Mouse (Mus musculus) lung, adult 2 months (tissue): ENCODE measurements around the gene Crat.
A peak's percentile ranks its signal among the peaks of the same experiment; 100 is the strongest.

ENCODE experiments used
- CTCF ChIP-seq: fragments of 200-500 bp; IDR thresholded peaks from 2 replicates; pipeline ENCODE4 v1.5.1; 2011; ENCODE audit warnings: mild to moderate bottlenecking, low read length, control low read depth; ENCODE audit not compliant: insufficient read depth
- POLR2A ChIP-seq: fragments of 200-500 bp; IDR thresholded peaks from 2 replicates; pipeline ENCODE4 v1.6.1; 2011; ENCODE audit warnings: low read depth, mild to moderate bottlenecking, control low read depth, low read length, borderline replicate concordance; ENCODE audit errors: extremely low read depth

- TF ChIP-seq POLR2A (peak; percentile 69; the same call in 1 of the 2 replicates), CTCF (no peak)
Measured at GRCm38 (mm10) chr2:30392114-30392576, 23.5 kb downstream of the Crat start, which contains the start of gene Dolpp1.
